Mouse (Mus musculus) right cerebral cortex, adult 18-20 months (tissue): Measurements from ENCODE around the gene Podxl2.

Experiments
- DNase-seq: peaks from one replicate; pipeline ENCODE4 v3.0.0; 2022; ENCODE audit warnings: mixed read lengths

The Podxl2 gene

DNA sequence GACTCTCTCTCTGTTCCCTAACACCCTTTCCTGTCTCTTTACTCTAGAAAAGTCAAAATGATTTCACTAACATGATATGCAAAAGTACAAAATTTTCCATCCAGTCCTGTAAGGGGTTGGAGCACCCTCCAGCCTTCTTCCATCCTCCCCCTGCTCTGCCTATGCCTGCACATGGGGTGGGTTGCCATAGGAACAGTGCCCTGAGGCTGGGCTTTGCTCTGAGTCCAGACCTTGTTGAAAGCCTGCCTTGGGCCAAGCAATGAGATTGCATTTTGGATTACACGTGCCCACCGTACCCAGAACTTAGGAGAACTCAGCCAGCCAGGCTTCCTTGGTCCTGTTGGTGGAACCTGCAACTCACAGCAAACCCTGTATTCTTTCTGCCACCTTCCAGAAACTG, 81.6 kb downstream of the Podxl2 start:
- no peak for DNase-seq
